Mouse (Mus musculus) cerebellum, postnatal 14 days (tissue): ENCODE measurements at regions not wholly inside any gene's neighbourhood (a gene's known extent, or its start where the extent isn't known, plus 50 kb on each side); places are given as distances from the start of the nearest gene placed in this dataset.

ENCODE experiments used
- DNase-seq, 2 experiments: peaks; one replicate each; pipeline ENCODE4 v3.0.0; 2021; ENCODE audit warnings: mixed read lengths in 2 of 2

DNA sequence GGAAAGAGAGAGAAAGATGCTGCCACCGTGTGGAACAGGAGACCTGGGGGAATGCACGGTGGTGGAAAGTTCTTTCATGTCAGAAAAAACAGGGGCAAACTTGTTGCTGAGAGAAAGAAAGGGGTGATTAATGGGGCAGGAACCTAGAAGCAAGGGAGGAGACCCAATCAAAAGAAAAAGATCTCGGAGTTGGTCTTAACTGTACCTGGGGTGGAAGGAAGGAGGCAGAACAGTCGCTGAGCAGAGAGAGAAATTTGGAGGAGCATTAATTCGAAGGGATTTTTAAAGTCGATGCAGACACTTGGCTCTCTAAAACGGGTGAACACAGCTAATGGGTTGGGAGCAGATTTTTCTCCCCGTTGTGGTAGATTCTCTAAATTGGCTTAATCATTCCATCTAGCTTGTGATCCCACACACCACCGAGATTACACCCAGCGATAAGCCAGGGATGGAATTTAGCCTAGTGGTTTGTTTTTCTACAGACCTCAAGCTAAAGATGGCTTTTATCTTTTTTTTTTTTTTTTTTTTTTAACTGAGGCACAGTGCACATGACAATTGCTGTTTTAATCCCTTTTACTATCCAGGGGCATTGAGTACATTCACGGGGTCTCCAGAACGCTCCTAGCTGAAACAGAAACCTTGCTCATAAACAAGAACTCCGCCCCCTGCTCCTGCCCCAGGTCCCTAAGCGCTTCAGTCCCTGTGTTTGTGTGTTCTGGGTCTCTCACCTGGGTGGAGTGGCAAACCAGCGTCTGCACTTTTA is 73.1 kb upstream of the Cpm start:
- no peak for DNase-seq

DNA sequence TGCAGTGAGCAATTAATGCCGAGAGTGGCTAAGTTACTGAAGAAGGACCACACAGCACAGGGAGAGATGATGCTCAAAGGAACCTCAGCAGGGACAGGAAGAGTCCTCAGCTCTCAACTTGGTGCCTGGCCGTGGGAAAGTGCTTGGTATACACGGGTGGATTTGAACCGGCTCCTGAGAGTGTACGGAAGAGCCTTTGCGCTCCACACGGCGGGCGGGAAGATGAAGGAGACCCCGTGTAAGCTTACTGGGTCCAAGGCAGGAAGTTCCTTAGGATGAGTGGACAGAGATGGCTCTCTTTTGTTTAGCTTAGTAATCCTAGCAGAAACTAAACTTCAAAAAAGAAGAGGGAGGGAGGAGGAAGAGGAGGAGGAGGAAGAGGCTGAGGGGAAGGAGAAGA is 73.8 kb upstream of the Cpm start:
- DNase-seq, result no peak

DNA sequence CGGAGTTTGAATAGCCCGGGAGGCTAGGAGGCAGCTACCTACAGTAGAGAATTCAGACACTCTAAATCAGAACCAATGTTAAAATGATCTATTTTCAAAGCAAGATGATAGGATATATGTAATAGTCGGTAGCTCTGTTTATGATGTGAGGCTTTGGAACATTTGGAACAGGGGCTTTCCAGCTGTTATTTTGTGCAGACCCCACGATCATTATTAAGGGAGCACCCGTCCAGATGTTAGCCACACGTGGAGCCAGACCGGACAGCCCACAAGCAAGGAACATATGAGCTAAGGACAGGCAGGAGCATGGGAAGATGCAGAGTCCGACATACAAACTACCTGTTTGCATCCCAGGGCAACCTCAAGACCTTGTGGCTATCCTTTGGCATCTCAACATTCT is 74.3 kb upstream of the Cpm start:
- no peak for DNase-seq

DNA sequence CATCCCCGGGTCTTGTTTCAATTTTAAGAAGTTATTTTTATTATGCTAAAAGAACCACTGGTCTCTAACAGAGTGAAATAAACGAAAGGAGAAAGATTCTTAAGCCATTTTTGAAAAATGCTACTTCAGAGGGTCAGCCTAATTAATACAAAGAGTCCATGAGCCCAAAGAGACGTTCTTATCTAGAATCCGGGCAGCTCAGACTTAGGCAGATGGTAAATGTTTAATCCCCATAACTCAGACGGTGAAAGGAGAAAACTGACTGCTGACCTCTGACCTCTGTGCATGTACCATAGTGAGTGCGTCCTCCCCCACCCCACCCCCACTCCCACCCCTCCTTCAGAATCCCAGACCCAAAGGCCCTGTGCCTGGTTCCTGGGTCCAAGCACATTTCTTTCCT is 74.8 kb upstream of the Cpm start:
- DNase-seq, result no peak

DNA sequence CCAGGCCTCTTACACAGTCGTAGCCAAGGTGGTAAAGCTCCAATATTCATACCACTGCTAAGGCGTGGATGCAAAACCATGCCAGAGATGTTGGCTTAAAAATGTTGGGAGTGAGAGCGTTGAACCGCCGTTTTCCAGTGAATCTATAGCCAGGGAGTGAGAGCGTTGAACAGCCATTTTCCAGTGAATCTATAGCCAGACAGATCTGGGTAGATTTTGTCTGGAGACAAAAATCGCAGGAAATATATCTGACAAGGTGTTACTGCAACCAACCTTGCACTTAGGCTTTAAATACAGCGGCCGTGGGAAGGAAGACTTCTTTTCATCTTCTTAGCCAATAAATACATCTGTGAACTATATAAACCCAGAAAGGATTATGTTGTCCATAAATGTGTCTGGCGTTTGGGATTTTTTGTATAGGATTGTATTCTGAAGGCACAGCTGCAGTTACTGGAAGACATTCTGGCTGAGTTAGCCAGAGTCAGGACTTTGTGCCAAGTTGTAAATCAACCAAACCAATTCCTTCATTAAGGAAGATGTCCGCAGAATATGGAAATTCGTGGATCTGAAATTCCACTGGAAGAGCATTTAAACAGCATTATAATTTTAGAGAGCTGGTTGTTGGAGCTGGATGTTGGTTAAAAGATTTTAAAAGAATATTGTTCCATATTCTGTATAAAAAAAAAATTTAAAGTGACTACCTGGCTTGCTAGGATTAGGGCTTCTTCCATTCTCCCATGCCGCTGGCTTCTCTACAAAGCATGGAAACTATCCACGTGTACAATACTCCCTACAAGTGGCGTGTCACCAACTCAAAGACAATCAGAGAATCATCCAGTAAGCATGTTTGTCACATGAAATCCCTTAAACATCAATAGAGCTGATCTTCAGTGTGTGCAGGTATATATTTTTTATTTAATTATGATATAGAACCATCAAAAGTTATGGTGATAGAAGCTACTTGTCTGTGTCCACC is 75.8 kb upstream of the Cpm start:
- no peak for DNase-seq

DNA sequence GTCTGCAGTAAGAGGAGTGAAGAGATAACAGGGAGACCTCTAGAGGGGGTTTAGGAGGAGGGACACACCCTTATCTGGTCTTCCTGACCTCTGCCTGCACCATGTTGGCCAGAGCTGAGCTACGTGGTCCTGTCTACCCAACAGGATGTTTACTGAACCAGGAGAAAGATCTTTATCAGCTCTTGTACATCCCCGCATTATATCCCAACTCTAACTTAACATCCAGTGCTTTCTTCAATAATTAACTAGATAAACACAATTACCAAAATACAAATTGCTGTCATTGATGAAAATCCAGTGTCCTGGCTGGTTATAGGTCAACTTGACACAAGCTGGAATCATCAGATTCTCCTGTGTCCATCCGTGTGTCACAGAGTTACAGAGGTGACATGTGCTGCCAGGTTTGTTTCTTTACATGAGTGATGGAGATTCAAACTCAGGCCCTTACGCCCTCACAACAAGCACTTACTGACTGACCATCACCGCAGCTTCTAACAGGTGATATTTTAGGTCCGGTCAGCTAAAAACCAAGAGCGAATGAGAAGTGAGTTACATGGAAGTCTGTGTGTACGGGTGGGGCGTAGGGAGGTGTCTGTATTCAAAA is 77.1 kb upstream of the Cpm start:
- no peak for DNase-seq

DNA sequence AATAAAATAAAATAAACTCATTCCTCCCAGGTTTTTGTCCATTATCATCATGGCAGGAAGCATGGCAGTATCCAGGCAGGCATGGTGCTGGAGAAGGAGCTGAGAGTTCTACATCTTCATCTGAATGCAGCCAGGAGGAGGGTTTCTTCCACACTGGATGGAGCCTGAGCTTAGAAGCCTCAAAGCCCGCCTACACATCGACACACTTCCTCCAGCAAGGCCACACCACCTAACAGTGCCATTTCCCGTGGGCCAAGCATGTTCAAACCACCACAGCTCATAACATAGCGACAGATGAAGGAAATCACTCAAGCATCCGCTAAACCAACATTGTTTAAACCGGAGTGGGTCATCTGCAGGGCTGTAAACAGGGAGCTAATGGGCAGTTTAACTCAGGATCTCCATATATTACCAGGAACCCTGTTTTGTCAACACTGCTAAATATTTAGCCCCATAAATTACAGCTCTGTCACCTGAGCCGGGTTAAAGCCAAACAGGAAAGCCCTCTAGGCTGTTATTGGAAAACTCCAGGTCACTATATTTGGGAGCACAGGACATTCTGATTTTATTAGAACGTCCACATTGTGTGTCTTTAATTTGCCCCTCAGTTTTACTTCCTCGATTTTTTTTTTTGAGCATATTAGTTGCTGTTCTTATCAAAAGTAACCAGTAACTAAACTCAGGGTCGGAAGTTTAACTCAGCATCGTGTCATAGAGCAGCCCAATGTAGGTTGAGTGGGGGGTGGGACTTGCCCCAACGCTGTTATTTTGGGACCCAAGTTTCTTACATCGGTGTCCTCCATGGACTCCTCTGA is 77.9 kb upstream of the Cpm start:
- no peak for DNase-seq

DNA sequence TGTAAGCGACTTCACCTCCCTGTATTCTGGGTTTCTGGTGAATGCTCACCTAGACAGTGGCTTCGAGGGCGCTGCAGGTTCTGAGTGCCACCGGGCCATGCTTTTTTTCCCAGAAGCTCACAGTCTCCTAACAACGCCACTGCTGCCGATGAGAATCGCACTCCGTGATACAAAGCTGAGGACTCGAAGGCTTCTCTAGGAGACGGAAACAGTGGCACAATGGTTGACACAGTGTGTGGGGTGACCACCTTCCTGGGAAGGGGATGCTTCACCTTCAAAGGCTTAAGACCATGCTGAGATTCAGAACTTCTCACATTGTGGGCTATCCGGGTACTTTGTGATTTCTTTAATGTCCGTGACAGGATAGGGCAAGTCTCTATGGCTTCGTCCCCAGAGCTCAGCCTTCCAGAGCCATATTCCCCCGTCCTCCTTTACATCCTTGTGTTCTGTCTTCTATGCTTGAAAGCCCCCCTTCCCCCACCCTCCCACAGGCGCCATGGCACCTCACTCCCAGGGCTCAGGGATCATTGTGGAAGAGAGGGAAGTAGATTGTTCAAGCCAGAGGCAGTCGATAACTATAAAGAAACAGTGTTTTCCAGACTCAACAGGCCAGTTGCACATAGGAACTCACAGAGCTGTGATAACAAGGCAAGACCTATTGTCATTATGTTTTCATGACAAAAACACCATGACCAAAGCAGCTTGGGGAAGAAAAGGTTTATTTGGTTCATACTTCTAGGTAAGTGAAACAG is 79.3 kb upstream of the Cpm start:
- no peak for DNase-seq

DNA sequence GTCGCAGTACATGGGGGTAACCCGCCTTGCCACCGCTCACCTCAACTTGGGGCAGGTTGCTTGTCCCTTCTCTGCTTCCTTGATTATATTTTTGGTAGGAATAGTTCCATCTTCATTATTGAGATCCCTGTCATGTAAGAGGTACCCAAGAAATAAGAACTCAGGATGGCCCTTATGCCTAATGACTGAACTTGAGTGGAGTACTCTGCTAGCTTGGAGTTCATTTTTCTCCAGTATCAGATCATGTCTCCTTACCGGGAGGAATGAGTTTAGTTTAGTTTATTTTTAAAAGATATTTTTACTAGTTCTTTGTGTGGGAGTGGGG is 79.8 kb upstream of the Cpm start:
- no peak for DNase-seq

DNA sequence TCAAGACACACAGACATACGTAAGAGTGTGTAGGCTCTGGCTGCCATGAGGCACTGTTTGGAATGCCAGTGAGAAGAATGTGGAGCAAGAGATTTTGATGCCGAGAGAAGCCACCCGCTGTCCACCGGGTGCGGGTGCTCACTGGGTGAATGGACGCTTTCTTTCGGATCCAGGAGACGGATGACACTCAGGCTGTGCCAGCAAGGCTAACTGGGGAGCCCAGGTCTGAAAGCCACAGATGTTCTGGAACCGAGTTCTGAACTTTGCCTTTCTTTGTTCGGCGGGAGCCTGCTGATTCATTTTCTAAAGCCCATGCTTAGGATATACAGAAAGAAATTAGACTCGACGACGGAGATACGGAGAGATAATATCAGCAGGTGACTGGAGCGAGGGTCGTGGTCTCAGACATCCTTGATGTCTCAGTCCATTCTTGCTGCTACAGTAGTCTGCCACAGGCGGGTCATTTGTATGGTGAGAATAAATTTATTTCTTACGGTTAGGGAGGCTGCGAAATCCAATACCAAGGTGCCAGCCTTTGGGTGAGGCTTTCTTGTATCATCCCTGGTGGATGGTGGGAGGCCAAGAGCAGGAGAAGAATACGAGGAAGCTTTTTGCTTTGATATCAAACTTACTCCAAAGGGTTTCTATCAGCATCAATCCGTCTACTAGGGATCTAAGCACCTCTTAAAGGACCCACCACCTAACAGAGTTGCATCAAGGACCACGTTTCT is 80.4 kb upstream of the Cpm start:
- no peak for DNase-seq

DNA sequence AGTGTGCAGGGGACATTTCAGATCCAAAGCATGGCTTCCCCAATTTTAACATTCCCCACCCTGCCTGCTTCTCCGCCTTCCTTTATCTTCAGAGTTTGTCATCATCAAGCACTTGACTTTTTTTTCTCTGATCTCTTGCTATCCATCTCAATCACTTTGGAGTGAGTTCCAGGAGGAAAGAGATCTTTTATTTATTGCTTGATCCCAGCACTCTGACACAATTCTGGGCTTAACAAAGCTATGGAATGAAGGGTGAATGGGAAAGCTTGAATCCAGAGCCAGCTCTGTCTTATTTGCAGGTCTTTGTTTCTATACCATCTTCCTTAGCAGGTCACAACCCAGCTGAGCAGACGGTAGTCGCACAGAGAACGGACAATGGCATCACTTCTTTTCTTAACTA is 81.0 kb upstream of the Cpm start:
- DNase-seq, result no peak

DNA sequence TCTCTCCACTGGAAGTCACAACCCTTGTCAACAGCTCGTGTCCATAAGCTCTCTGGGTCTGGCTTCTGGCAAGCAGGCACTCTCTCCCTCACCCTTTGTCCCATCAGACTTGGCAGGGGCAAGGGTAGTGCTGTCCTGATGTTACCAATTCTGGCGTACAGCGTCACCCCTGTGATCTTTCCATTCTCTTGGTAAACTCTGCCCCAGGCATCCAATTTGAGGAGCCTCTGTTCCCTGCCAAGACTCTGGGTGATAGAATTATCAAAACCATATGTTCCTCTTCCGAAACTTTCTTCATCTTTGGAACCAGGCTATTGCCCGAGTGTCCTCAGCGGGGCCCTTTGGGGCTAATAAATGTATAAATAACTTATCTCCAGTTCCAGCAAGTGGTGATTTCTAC is 82.0 kb upstream of the Cpm start:
- DNase-seq, result no peak

DNA sequence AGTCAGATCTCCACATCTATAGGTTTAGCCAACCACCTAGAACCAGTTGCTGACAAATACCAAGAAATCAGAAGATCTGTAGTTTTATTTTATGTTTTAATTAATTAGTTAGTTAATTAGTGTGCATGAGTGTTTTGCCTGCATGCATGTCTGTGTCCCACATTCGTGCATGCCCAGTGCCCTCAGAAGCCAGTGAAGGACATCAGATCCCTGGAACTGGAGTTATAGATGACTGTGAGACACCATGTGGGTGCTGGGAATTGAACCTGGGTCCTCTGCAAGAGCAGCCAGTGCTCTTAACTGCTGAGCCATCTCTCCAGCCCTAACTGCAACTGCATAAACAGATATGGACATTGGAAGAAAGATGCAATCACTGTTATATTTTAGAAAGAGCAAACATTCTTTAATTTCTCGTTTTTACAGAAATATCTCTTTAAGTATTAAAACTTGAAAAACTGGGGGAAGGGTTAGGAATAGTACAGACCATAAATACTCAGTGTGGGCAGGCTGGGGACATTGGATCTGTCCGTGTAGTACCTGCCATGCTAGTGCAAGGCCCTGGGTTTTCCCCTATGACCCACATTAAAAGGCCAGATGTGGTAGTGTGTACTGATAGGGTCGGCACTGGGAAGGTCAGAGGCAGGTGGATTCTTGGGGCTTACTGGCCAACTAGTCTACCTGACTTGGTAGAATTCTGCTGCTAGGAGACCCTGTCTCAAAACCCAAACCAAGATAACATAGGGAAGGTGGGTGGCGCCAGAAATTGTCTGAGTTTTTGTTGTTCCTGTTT is 83.3 kb upstream of the Cpm start:
- DNase-seq, result no peak

DNA sequence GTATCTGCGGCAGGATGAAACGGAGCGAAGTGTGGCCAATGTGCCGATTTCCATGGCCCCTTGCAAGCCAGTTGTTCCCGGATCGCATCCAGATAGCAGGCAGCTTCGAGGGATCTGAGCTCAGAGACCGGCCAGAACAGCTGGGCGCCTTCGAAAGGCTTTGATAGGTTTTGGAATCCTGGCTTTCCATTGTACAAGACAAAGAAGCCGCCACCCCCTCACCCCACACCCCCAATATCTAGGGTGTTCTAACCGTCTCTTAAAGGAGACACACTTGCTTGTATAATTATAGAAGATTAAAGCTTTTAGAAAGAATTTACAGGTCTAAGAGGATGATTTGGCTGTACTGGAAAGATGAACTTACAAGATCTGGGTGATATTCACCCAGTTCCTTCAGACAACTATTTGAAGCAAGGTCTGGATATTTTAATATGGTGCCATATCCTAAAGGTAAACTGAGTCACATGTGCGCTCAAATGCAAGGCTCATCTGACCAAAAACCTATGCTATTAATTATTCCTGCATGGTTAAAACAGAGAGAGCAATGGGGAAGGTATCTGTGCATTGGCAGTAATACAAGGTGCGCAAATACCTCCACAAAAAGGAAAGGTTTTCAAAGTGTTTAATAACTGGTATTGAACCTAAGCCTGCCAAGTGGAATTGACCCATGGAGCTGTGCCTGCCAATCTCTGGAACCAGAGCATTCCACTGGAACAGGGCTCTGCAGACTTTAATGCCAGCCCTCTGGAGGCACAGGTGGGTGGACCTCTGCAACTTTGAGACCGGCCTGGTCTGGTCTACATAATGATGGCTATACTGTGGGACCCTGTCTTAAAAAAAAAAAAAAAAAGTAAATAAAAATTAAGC is 84.4 kb upstream of the Cpm start:
- DNase-seq, result no peak

DNA sequence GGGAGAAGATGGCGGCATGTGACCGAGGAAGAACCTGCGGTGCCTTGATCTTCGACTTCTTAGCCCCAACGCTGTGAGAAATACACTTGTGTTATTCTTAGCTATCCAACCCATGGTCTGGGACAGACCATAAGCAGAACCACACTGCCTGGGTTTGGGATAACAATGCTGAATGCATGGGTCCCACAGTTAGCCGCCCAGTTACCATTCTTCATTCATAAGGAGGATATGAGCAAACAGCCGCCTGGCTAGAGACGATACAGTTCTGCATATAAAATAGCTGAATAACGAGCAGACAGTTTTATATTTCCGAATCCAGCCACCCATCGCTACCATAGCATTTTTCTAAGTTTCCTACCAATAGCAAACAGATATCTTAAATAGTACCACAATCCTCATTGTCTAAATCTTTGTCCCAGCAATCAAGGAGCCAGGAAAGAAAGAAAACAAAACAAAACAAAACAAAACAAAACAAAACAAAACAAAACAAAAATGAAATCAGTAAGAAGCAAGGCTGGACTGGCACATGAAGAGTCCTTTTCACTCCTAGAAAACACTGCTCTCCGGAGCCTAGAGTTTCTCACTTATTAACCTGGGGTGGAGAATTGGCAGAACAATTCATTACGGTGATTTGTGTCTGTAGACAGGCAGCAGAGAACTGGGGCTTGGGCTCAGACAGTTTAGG is 85.2 kb upstream of the Cpm start:
- no peak for DNase-seq

DNA sequence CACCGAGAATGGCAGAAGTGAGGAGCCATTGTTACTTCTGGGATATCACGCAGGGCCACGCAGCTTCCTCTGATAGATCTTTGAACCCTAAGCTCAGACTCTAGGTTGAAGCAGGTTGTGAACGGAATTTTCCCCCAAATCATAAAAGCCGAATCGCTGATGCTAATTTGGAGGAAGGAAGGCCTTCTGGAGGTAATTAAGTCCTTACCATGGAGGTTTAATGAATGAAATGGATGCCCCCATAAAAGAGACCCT is 85.7 kb upstream of the Cpm start:
- no peak for DNase-seq

DNA sequence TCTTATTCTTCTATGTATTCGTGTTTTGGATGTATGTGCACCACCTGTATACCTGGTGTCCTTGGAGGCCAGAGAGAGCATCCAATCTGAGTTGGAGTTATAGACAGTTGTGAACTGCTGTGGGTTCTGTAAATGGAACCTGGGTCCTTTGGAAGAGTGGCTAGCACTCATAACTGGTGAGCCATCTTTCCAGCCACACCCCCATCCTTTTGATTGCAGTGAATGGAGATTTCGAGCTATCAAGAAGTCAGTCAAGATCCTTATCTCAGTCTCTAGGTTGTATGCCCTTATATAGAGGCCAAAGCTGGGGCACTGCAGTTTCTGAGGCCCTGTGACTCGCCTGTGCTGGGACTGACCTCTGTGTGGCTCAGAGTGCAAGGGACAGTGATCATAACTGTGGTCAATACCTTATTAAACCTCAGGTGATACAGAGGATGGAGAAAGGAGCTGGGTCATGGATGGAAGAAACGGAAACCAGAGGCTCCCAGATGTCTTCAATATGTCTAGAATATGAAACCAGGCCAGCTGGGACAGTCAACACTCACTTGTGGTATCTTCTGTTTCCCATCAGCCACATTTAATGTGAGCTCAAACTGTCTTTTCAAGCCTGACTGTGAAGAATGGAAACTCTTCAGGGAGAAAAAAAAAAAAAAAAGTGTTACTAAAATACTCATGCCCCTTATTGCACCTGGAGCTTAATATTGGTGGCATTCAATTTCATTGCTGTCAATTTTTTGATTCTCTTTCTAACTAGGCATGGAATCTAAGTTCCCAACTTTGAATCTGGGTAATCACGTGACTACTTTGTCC is 86.2 kb upstream of the Cpm start:
- no peak for DNase-seq

DNA sequence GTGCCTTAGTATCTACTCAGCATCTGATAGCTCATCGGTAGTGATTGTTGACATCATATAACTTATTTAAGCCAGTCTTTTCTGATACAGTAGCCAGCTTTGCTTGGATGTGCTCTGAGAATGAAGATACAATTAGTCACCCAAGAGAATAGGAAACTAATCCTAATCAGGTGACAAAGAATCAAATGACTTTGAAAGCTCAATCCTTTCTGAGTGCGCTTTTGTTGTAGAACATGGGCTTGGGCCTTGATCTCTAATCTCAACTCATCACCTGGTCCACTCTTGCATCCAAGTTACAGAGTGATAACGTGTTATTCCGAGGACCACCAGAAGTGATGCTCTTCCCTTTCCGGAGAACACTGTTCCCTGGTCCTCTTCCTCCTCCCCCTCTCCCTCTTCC is 86.9 kb upstream of the Cpm start:
- no peak for DNase-seq

DNA sequence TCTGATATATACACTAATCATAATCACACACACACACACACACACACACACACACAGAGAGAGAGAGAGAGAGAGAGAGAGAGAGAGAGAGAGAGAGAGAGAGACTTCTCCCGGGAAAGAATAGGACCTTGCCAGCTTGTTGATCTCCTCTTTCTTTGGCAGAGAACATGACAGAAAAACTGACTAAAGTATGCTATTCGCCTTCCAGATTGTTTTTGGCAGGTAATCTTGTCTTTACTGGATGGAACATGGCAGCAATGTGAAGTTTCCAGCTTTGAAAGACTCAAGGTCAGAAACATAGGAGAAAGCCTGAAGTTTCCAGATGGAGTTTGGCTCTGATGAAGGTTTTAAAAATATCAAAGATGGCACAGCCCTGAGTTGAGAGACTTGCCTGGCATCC is 87.8 kb upstream of the Cpm start:
- no peak for DNase-seq
